Mouse (Mus musculus): ENCODE results near the gene Gm20388. TPM values are rescaled to one million over a fixed set of nuclear protein-coding genes. Genes with fewer than 3 reads are reported as not detected.

Gm20388 gene
- polyA plus RNA-seq, 1 experiment from 2014 or later, result not detected

DNA sequence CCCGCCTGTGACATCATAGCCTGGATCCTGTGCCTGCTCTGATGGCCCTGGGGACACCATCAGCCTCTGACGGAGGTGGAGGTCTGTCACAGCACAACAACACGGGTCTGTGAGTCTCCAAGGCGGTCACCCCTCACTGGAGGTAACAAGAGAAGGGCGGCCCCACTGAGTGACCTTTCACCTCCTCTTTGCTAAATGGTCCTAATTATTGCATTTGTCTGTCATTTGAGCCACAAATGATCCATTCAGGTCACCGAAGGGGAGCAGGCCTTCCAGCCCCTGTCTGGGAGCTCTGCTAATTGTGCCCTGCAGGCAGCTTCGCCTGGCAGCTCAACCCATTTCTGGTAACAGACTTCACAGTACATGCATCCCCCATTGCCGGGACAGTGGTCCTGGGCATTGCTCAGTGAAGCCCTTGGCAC is 1048.8 kb downstream of the Gm20388 start:
- no peak overlapping the region for H3K4me3 ChIP-seq (ENCODE audit: low read depth, low read length)
- 65% methylated on average over 8 of the region's 8 CpGs for whole genome bisulfite sequencing
- H3K36me3 ChIP-seq (ENCODE audit: control insufficient read depth, insufficient read depth), result no peaks in the 10 kb centered on the region
- 0 out of 2 replicates have a peak, but pooled peaks cover 3% of the 10 kb centered on the region for H3K27me3 ChIP-seq (replicated peaks; ENCODE audit: control insufficient read depth, insufficient read depth, low read length)
- H3K9me3 ChIP-seq (ENCODE audit: control insufficient read depth), result no peaks in the 10 kb centered on the region
- H3K4me2 ChIP-seq (replicated peaks; ENCODE audit: low read depth), result no peak overlapping the region
- H3K9ac ChIP-seq (ENCODE audit: low read depth, low read length), result no peak overlapping the region
- H3K27ac ChIP-seq (ENCODE audit: low read depth, low read length), result no peak overlapping the region
- no peak for ATAC-seq
- no peak for TF ChIP-seq CTCF (IDR thresholded peaks at IDR 0.05; ENCODE audit: low read depth)
- no peaks in the 10 kb centered on the region for H3K4me1 ChIP-seq (replicated peaks; ENCODE audit: control insufficient read depth, insufficient read depth, low read length)

DNA sequence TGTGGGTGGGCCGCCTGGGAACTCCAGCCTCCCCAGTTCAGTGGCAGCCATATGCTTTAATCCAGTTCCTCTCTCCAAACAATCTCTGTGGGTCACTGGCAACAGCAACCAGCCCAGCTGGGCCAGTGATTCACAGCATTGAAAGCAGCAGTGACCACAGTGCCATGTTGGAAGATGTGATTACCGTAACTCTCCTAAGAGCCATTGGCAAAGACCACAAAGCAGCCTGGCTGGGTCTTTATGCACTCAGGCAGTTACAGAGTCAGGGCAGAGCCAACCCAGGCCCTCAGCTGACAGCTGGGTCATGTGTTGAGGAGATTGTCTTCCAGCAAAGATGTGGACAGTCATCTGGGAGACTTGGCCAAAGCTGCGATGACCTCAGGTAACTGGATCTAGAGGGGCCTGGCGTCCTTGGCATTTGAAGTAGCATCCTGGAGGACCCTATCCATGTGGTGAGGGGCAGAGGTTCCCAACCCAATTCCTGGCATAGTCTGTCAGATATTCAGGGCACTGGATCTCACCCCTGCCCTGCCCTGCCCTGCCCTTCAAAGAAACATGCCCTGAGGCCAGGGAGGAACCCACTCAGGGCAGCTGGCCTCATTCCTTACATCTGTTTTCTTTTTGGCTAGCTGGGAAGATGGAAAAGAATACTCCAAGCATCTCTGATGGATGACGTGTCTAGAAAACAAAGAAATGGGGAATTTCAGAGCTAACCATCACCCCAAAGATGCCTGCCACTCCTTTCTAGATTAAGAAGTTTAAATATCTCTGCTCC is 1052.2 kb downstream of the Gm20388 start:
- no peaks in the 10 kb centered on the region for H3K9me3 ChIP-seq (ENCODE audit: control insufficient read depth)
- no peaks in the 10 kb centered on the region for H3K4me1 ChIP-seq (replicated peaks; ENCODE audit: control insufficient read depth, insufficient read depth, low read length)
- WGBS, result 92% methylated on average over 5 of the region's 5 CpGs
- no peak overlapping the region for H3K4me3 ChIP-seq (ENCODE audit: low read depth, low read length)
- H3K36me3 ChIP-seq (ENCODE audit: control insufficient read depth, insufficient read depth), result no peaks in the 10 kb centered on the region
- TF ChIP-seq CTCF (IDR thresholded peaks at IDR 0.05; ENCODE audit: low read depth), result no peak
- no peak overlapping the region for H3K4me2 ChIP-seq (replicated peaks; ENCODE audit: low read depth)
- H3K9ac ChIP-seq (ENCODE audit: low read depth, low read length), result no peak overlapping the region
- ATAC-seq, result no peak
- no peak overlapping the region for H3K27ac ChIP-seq (ENCODE audit: low read depth, low read length)
- H3K27me3 ChIP-seq (replicated peaks; ENCODE audit: control insufficient read depth, insufficient read depth, low read length), result no peaks in the 10 kb centered on the region

GRCm38 (mm10) chr8:120966557-120966956 is 1055.9 kb downstream of the Gm20388 start:
- no peak for ATAC-seq
- no peak for TF ChIP-seq CTCF (IDR thresholded peaks at IDR 0.05; ENCODE audit: low read depth)
- WGBS, result 29% methylated on average over 3 of the region's 3 CpGs

GRCm38 (mm10) chr8:120968308-120968707 is 1057.7 kb downstream of the Gm20388 start:
- no peak overlapping the region for H3K4me2 ChIP-seq (replicated peaks; ENCODE audit: low read depth)
- no peaks in the 10 kb centered on the region for H3K4me1 ChIP-seq (replicated peaks; ENCODE audit: control insufficient read depth, insufficient read depth, low read length)
- no peaks in the 10 kb centered on the region for H3K9me3 ChIP-seq (ENCODE audit: control insufficient read depth)
- peaks cover 15% of the 10 kb centered on the region; the same call in 1 of the 2 replicates for H3K27me3 ChIP-seq (replicated peaks; ENCODE audit: control insufficient read depth, insufficient read depth, low read length)
- ATAC-seq, result no peak
- no peaks in the 10 kb centered on the region for H3K36me3 ChIP-seq (ENCODE audit: control insufficient read depth, insufficient read depth)
- H3K4me3 ChIP-seq (ENCODE audit: low read depth, low read length), result no peak overlapping the region
- no peak for TF ChIP-seq CTCF (IDR thresholded peaks at IDR 0.05; ENCODE audit: low read depth)
- no peak overlapping the region for H3K9ac ChIP-seq (ENCODE audit: low read depth, low read length)
- 66% methylated on average over 6 of the region's 6 CpGs for WGBS
- no peak overlapping the region for H3K27ac ChIP-seq (ENCODE audit: low read depth, low read length)

More at GRCm38 (mm10) chr8:120966557-120966956, 1055.9 kb downstream of the Gm20388 start:
- H3K9me3 ChIP-seq (ENCODE audit: control insufficient read depth), result no peaks in the 10 kb centered on the region
- H3K4me3 ChIP-seq (ENCODE audit: low read depth, low read length), result no peak overlapping the region
- no peaks in the 10 kb centered on the region for H3K36me3 ChIP-seq (ENCODE audit: control insufficient read depth, insufficient read depth)
- peaks cover 5% of the 10 kb centered on the region; the same call in 1 of the 2 replicates for H3K27me3 ChIP-seq (replicated peaks; ENCODE audit: control insufficient read depth, insufficient read depth, low read length)
- no peak overlapping the region for H3K9ac ChIP-seq (ENCODE audit: low read depth, low read length)
- no peak overlapping the region for H3K27ac ChIP-seq (ENCODE audit: low read depth, low read length)
- no peaks in the 10 kb centered on the region for H3K4me1 ChIP-seq (replicated peaks; ENCODE audit: control insufficient read depth, insufficient read depth, low read length)
- H3K4me2 ChIP-seq (replicated peaks; ENCODE audit: low read depth), result no peak overlapping the region

GRCm38 (mm10) chr8:120970346-120970745 is 1059.7 kb downstream of the Gm20388 start:
- H3K27me3 ChIP-seq (replicated peaks; ENCODE audit: control insufficient read depth, insufficient read depth, low read length), result peaks cover 18% of the 10 kb centered on the region; the same call in 1 of the 2 replicates
- no peak for ATAC-seq

GRCm38 (mm10) chr8:120971691-120972469 is 1061.2 kb downstream of the Gm20388 start:
- 15% methylated on average over 34 of the region's 34 CpGs for WGBS
- 0 out of 2 replicates have a peak, but pooled peaks have one; percentile 31 for ATAC-seq

More at GRCm38 (mm10) chr8:120970346-120970745, 1059.7 kb downstream of the Gm20388 start:
- H3K27ac ChIP-seq (ENCODE audit: low read depth, low read length), result no peak overlapping the region
- H3K9me3 ChIP-seq (ENCODE audit: control insufficient read depth), result no peaks in the 10 kb centered on the region
- WGBS, result 28% methylated on average over 5 of the region's 5 CpGs
- no peak overlapping the region for H3K4me3 ChIP-seq (ENCODE audit: low read depth, low read length)
- no peaks in the 10 kb centered on the region for H3K36me3 ChIP-seq (ENCODE audit: control insufficient read depth, insufficient read depth)
- TF ChIP-seq CTCF (IDR thresholded peaks at IDR 0.05; ENCODE audit: low read depth), result peak; percentile 87
- no peak overlapping the region for H3K9ac ChIP-seq (ENCODE audit: low read depth, low read length)
- no peaks in the 10 kb centered on the region for H3K4me1 ChIP-seq (replicated peaks; ENCODE audit: control insufficient read depth, insufficient read depth, low read length)
- H3K4me2 ChIP-seq (replicated peaks; ENCODE audit: low read depth), result no peak overlapping the region

More at GRCm38 (mm10) chr8:120971691-120972469, 1061.2 kb downstream of the Gm20388 start:
- no peaks in the 10 kb centered on the region for H3K9me3 ChIP-seq (ENCODE audit: control insufficient read depth)
- H3K27ac ChIP-seq (ENCODE audit: low read depth, low read length), result peak overlapping the region; percentile 41
- H3K27me3 ChIP-seq (replicated peaks; ENCODE audit: control insufficient read depth, insufficient read depth, low read length), result peaks cover 18% of the 10 kb centered on the region; the same call in 1 of the 2 replicates
- H3K4me3 ChIP-seq (ENCODE audit: low read depth, low read length), result peak overlapping the region; percentile 14
- peak overlapping the region; percentile 57 for H3K4me2 ChIP-seq (replicated peaks; ENCODE audit: low read depth)
- H3K9ac ChIP-seq (ENCODE audit: low read depth, low read length), result no peak overlapping the region
- no peaks in the 10 kb centered on the region for H3K36me3 ChIP-seq (ENCODE audit: control insufficient read depth, insufficient read depth)
- no peaks in the 10 kb centered on the region for H3K4me1 ChIP-seq (replicated peaks; ENCODE audit: control insufficient read depth, insufficient read depth, low read length)
- TF ChIP-seq CTCF (IDR thresholded peaks at IDR 0.05; ENCODE audit: low read depth), result no peak
